ENCODE assay signal across 19 mouse cellular contexts in genomic region chr5:39416597-39417023, GRCm38 (mm10).
A peak's percentile ranks its signal among the peaks of the same experiment; 100 is the strongest.
DNase-seq lines count a peak whose midpoint lies in the region; ATAC-seq lines count a peak whose summit lies in the region.
"Had no signal": no experiment of that assay in that cellular context is flagged by ENCODE, and none has a peak within 500 bp of the region (broad histone marks: within the 10 kb centered on the region; RNA-seq: fewer than 3 reads in every experiment).

No protein-coding gene starts in this region.

- no peak overlapping the region; the same call in 1 of the 2 replicates for H3K27ac ChIP-seq in forebrain, embryonic 15.5 days (replicated peaks)
- no peak overlapping the region for H3K27ac ChIP-seq in forebrain, embryonic 10.5 days
- no peak overlapping the region for H3K27ac ChIP-seq in neural tube, embryonic 11.5 days (ENCODE audit: low read depth, low read length)
- no peak overlapping the region for H3K27ac ChIP-seq in limb, embryonic 12.5 days
- H3K27ac ChIP-seq in neural tube, embryonic 15.5 days (replicated peaks): peak overlapping the region; percentile 54
- H3K27ac ChIP-seq: gastrocnemius, adult 2 months; heart, embryonic 13.5 days; liver, embryonic 12.5 days; midbrain, embryonic 15.5 days had no signal

- WGBS in forebrain, embryonic 15.5 days: 25% methylated on average over 2 of the region's 2 CpGs
- WGBS in forebrain, embryonic 10.5 days: 78% methylated on average over 2 of the region's 2 CpGs
- WGBS in neural tube, embryonic 11.5 days: 35% methylated on average over 2 of the region's 2 CpGs
- WGBS in limb, embryonic 12.5 days: 41% methylated on average over 2 of the region's 2 CpGs
- 14% methylated on average over 2 of the region's 2 CpGs for WGBS in neural tube, embryonic 15.5 days

- no peaks in the 10 kb centered on the region for H3K27me3 ChIP-seq in forebrain, embryonic 15.5 days
- no peaks in the 10 kb centered on the region for H3K27me3 ChIP-seq in forebrain, embryonic 10.5 days (ENCODE audit: poor library complexity, severe bottlenecking)
- H3K27me3 ChIP-seq in neural tube, embryonic 11.5 days (ENCODE audit: control insufficient read depth, insufficient read depth, low read length): no peaks in the 10 kb centered on the region
- H3K27me3 ChIP-seq in limb, embryonic 12.5 days: no peaks in the 10 kb centered on the region
- no peaks in the 10 kb centered on the region for H3K27me3 ChIP-seq in neural tube, embryonic 15.5 days (replicated peaks)
- H3K27me3 ChIP-seq: heart, embryonic 13.5 days; liver, embryonic 12.5 days; midbrain, embryonic 15.5 days; Patski had no signal

- H3K4me1 ChIP-seq in forebrain, embryonic 15.5 days: peaks cover 20% of the 10 kb centered on the region
- H3K4me1 ChIP-seq in forebrain, embryonic 10.5 days: peaks cover 14% of the 10 kb centered on the region
- H3K4me1 ChIP-seq in neural tube, embryonic 11.5 days (ENCODE audit: control insufficient read depth, insufficient read depth, low read length): 0 out of 2 replicates have a peak, but pooled peaks cover 2% of the 10 kb centered on the region
- H3K4me1 ChIP-seq in limb, embryonic 12.5 days (replicated peaks): peaks cover 11% of the 10 kb centered on the region
- peaks cover 12% of the 10 kb centered on the region for H3K4me1 ChIP-seq in neural tube, embryonic 15.5 days
- H3K4me1 ChIP-seq: heart, embryonic 13.5 days; liver, embryonic 12.5 days; midbrain, embryonic 15.5 days had no signal

- no peak overlapping the region for H3K9ac ChIP-seq in forebrain, embryonic 15.5 days (replicated peaks)
- H3K9ac ChIP-seq in neural tube, embryonic 11.5 days (ENCODE audit: low read length): no peak overlapping the region
- H3K9ac ChIP-seq in limb, embryonic 12.5 days (replicated peaks): no peak overlapping the region
- no peak overlapping the region for H3K9ac ChIP-seq in neural tube, embryonic 15.5 days (replicated peaks)
- H3K9ac ChIP-seq: heart, embryonic 13.5 days; liver, embryonic 12.5 days; lung, embryonic 14.5 days; midbrain, embryonic 15.5 days had no signal

- no peak for DNase-seq in forebrain, embryonic 10.5 days (ENCODE audit: extremely low spot score, low spot score)
- DNase-seq in neural tube, embryonic 11.5 days (ENCODE audit: low spot score): no peak
- DNase-seq in neural tube, embryonic 10.5 days (ENCODE audit: extremely low spot score, low spot score): no peak
- DNase-seq in urinary bladder, adult 2 months (ENCODE audit: low spot score): no peak
- no peak for DNase-seq in lung, postnatal 36 days
- DNase-seq: gastrocnemius, adult 2 months; kidney, adult 8-10 months; kidney, postnatal 36 days; retina, postnatal 1 day; right cerebral cortex, postnatal 4 days; thymus, postnatal 25 days had no signal

- H3K36me3 ChIP-seq in forebrain, embryonic 15.5 days: no peaks in the 10 kb centered on the region
- no peaks in the 10 kb centered on the region for H3K36me3 ChIP-seq in forebrain, embryonic 10.5 days (replicated peaks)
- H3K36me3 ChIP-seq in neural tube, embryonic 11.5 days (ENCODE audit: control insufficient read depth, insufficient read depth, low read length): no peaks in the 10 kb centered on the region
- H3K36me3 ChIP-seq in limb, embryonic 12.5 days: no peaks in the 10 kb centered on the region
- H3K36me3 ChIP-seq in neural tube, embryonic 15.5 days: no peaks in the 10 kb centered on the region
- H3K36me3 ChIP-seq: heart, embryonic 13.5 days; liver, embryonic 12.5 days; midbrain, embryonic 15.5 days had no signal

- ATAC-seq in forebrain, embryonic 15.5 days (replicated peaks): peak; percentile 57
- peak; percentile 72 for ATAC-seq in neural tube, embryonic 11.5 days (ENCODE audit: insufficient read depth, low FRiP score, low TSS enrichment)
- peak; percentile 84 for ATAC-seq in limb, embryonic 12.5 days (ENCODE audit: insufficient number of reproducible peaks, insufficient read depth, low FRiP score, low TSS enrichment, low read depth)
- ATAC-seq in neural tube, embryonic 15.5 days (ENCODE audit: low FRiP score): peak; percentile 60
- ATAC-seq: liver, embryonic 12.5 days had no signal

- no peak overlapping the region for H3K4me3 ChIP-seq in forebrain, embryonic 15.5 days
- no peak overlapping the region for H3K4me3 ChIP-seq in forebrain, embryonic 10.5 days
- H3K4me3 ChIP-seq in neural tube, embryonic 11.5 days (ENCODE audit: low read depth, low read length): no peak overlapping the region
- H3K4me3 ChIP-seq in limb, embryonic 12.5 days (replicated peaks): no peak overlapping the region
- H3K4me3 ChIP-seq in neural tube, embryonic 15.5 days (replicated peaks): no peak overlapping the region
- H3K4me3 ChIP-seq: gastrocnemius, adult 2 months; heart, embryonic 13.5 days; liver, embryonic 12.5 days; midbrain, embryonic 15.5 days had no signal

- no peak overlapping the region for H3K4me2 ChIP-seq in forebrain, embryonic 15.5 days (replicated peaks)
- H3K4me2 ChIP-seq in neural tube, embryonic 11.5 days (ENCODE audit: low read depth): no peak overlapping the region
- no peak overlapping the region for H3K4me2 ChIP-seq in limb, embryonic 12.5 days
- H3K4me2 ChIP-seq in neural tube, embryonic 15.5 days: no peak overlapping the region
- H3K4me2 ChIP-seq: heart, embryonic 13.5 days; liver, embryonic 12.5 days; lung, embryonic 14.5 days; midbrain, embryonic 15.5 days had no signal

- no peaks in the 10 kb centered on the region for H3K9me3 ChIP-seq in forebrain, embryonic 15.5 days
- H3K9me3 ChIP-seq in forebrain, embryonic 10.5 days: no peaks in the 10 kb centered on the region
- no peaks in the 10 kb centered on the region for H3K9me3 ChIP-seq in neural tube, embryonic 11.5 days (ENCODE audit: control insufficient read depth, low read length)
- H3K9me3 ChIP-seq in limb, embryonic 12.5 days: no peaks in the 10 kb centered on the region
- no peaks in the 10 kb centered on the region for H3K9me3 ChIP-seq in neural tube, embryonic 15.5 days (replicated peaks)
- H3K9me3 ChIP-seq: heart, embryonic 13.5 days; liver, embryonic 12.5 days; midbrain, embryonic 15.5 days had no signal
